Mouse (Mus musculus): Measurements from ENCODE around the gene Tpte. TPM values are rescaled to one million over a fixed set of nuclear protein-coding genes. Genes with fewer than 3 reads are reported as not detected.

Tpte gene
- polyA plus RNA-seq, 1 experiment from 2014 or later, result not detected

GRCm38 (mm10) chr8:22385158-22385557 lies 101.9 kb downstream of the Tpte start:
- H3K9me3 ChIP-seq (ENCODE audit: control insufficient read depth, low read length), result no peaks in the 10 kb centered on the region

GRCm38 (mm10) chr8:22389874-22390273 lies 106.6 kb downstream of the Tpte start:
- WGBS, result 81% methylated on average over 10 of the region's 10 CpGs
- no peak for ATAC-seq (ENCODE audit: insufficient number of reproducible peaks, low FRiP score, low TSS enrichment, low read depth)

More at GRCm38 (mm10) chr8:22385158-22385557, 101.9 kb downstream of the Tpte start:
- WGBS, result 91% methylated on average over 6 of the region's 6 CpGs
- DNase-seq (ENCODE audit: low spot score) (no peak), ATAC-seq (ENCODE audit: insufficient number of reproducible peaks, low FRiP score, low TSS enrichment, low read depth) (no peak)
- no peak overlapping the region for H3K4me2 ChIP-seq (ENCODE audit: low read depth, severe bottlenecking)
- no peak overlapping the region for H3K9ac ChIP-seq (ENCODE audit: low read length)
- H3K27ac ChIP-seq (replicated peaks; ENCODE audit: low read depth, low read length), result no peak overlapping the region
- H3K4me3 ChIP-seq (ENCODE audit: low read depth, low read length), result no peak overlapping the region
- no peaks in the 10 kb centered on the region for H3K4me1 ChIP-seq (ENCODE audit: control insufficient read depth, insufficient read depth, low read length)
- peaks cover 14% of the 10 kb centered on the region for H3K36me3 ChIP-seq (ENCODE audit: control insufficient read depth, insufficient read depth, low read length)
- no peaks in the 10 kb centered on the region for H3K27me3 ChIP-seq (ENCODE audit: control insufficient read depth, insufficient read depth, low read length)

GRCm38 (mm10) chr8:22390766-22391463 lies 107.7 kb downstream of the Tpte start:
- ATAC-seq (ENCODE audit: insufficient number of reproducible peaks, low FRiP score, low TSS enrichment, low read depth) (no peak), DNase-seq (ENCODE audit: low spot score) (no peak)
- H3K27me3 ChIP-seq (ENCODE audit: control insufficient read depth, insufficient read depth, low read length), result no peaks in the 10 kb centered on the region
- no peak overlapping the region for H3K4me2 ChIP-seq (ENCODE audit: low read depth, severe bottlenecking)
- H3K27ac ChIP-seq (replicated peaks; ENCODE audit: low read depth, low read length), result no peak overlapping the region
- no peaks in the 10 kb centered on the region for H3K4me1 ChIP-seq (ENCODE audit: control insufficient read depth, insufficient read depth, low read length)
- H3K9me3 ChIP-seq (ENCODE audit: control insufficient read depth, low read length), result no peaks in the 10 kb centered on the region
- H3K4me3 ChIP-seq (ENCODE audit: low read depth, low read length), result no peak overlapping the region
- no peak overlapping the region for H3K9ac ChIP-seq (ENCODE audit: low read length)
- H3K36me3 ChIP-seq (ENCODE audit: control insufficient read depth, insufficient read depth, low read length), result peaks cover 8% of the 10 kb centered on the region
- 93% methylated on average over 8 of the region's 8 CpGs for WGBS

More at GRCm38 (mm10) chr8:22389874-22390273, 106.6 kb downstream of the Tpte start:
- Histone ChIP-seq H3K4me2 (ENCODE audit: low read depth, severe bottlenecking) (no peak overlapping the region), H3K9ac (ENCODE audit: low read length) (no peak overlapping the region), H3K4me3 (ENCODE audit: low read depth, low read length) (no peak overlapping the region), H3K27me3 (ENCODE audit: control insufficient read depth, insufficient read depth, low read length) (no peaks in the 10 kb centered on the region), H3K9me3 (ENCODE audit: control insufficient read depth, low read length) (no peaks in the 10 kb centered on the region), H3K36me3 (ENCODE audit: control insufficient read depth, insufficient read depth, low read length) (peaks cover 8% of the 10 kb centered on the region), H3K27ac (replicated peaks; ENCODE audit: low read depth, low read length) (no peak overlapping the region), H3K4me1 (ENCODE audit: control insufficient read depth, insufficient read depth, low read length) (no peaks in the 10 kb centered on the region)
- no peak for DNase-seq (ENCODE audit: low spot score)

GRCm38 (mm10) chr8:22394471-22394870 lies 111.2 kb downstream of the Tpte start:
- Histone ChIP-seq H3K4me1 (ENCODE audit: control insufficient read depth, insufficient read depth, low read length) (no peaks in the 10 kb centered on the region), H3K4me3 (ENCODE audit: low read depth, low read length) (no peak overlapping the region), H3K36me3 (ENCODE audit: control insufficient read depth, insufficient read depth, low read length) (no peaks in the 10 kb centered on the region; the same call in 1 of the 2 replicates), H3K9me3 (ENCODE audit: control insufficient read depth, low read length) (no peaks in the 10 kb centered on the region), H3K9ac (ENCODE audit: low read length) (no peak overlapping the region), H3K4me2 (ENCODE audit: low read depth, severe bottlenecking) (no peak overlapping the region), H3K27me3 (ENCODE audit: control insufficient read depth, insufficient read depth, low read length) (no peaks in the 10 kb centered on the region), H3K27ac (replicated peaks; ENCODE audit: low read depth, low read length) (no peak overlapping the region)
- ATAC-seq (ENCODE audit: insufficient number of reproducible peaks, low FRiP score, low TSS enrichment, low read depth) (no peak), DNase-seq (ENCODE audit: low spot score) (no peak)
- WGBS, result 92% methylated on average over 4 of the region's 4 CpGs

GRCm38 (mm10) chr8:22395256-22395655 lies 112.0 kb downstream of the Tpte start:
- Histone ChIP-seq H3K4me2 (ENCODE audit: low read depth, severe bottlenecking) (no peak overlapping the region), H3K4me1 (ENCODE audit: control insufficient read depth, insufficient read depth, low read length) (no peaks in the 10 kb centered on the region), H3K9me3 (ENCODE audit: control insufficient read depth, low read length) (no peaks in the 10 kb centered on the region), H3K4me3 (ENCODE audit: low read depth, low read length) (no peak overlapping the region), H3K27me3 (ENCODE audit: control insufficient read depth, insufficient read depth, low read length) (no peaks in the 10 kb centered on the region), H3K36me3 (ENCODE audit: control insufficient read depth, insufficient read depth, low read length) (no peaks in the 10 kb centered on the region; the same call in 1 of the 2 replicates), H3K9ac (ENCODE audit: low read length) (no peak overlapping the region), H3K27ac (replicated peaks; ENCODE audit: low read depth, low read length) (no peak overlapping the region)
- WGBS, result 94% methylated on average over 8 of the region's 8 CpGs
- ATAC-seq (ENCODE audit: insufficient number of reproducible peaks, low FRiP score, low TSS enrichment, low read depth) (no peak), DNase-seq (ENCODE audit: low spot score) (no peak)

GRCm38 (mm10) chr8:22397811-22398141 lies 114.5 kb downstream of the Tpte start:
- DNase-seq (ENCODE audit: low spot score) (no peak), ATAC-seq (ENCODE audit: insufficient number of reproducible peaks, low FRiP score, low TSS enrichment, low read depth) (no peak)

GRCm38 (mm10) chr8:22398142-22398951 lies 115.1 kb downstream of the Tpte start, which contains the start of gene Slc25a15:
Gene Slc25a15 (minus strand): TSS chr8:22398597.
- H3K9me3 ChIP-seq (ENCODE audit: control insufficient read depth, low read length), result no peaks in the 10 kb centered on the region
- H3K4me2 ChIP-seq (ENCODE audit: low read depth, severe bottlenecking), result peak within 1 kb of the TSS; percentile 91
- no peaks in the 10 kb centered on the region for H3K4me1 ChIP-seq (ENCODE audit: control insufficient read depth, insufficient read depth, low read length)
- ATAC-seq (ENCODE audit: insufficient number of reproducible peaks, low FRiP score, low TSS enrichment, low read depth), result peak; percentile 90
- peak within 1 kb of the TSS; percentile 80 for H3K9ac ChIP-seq (ENCODE audit: low read length)
- H3K27me3 ChIP-seq (ENCODE audit: control insufficient read depth, insufficient read depth, low read length), result no peaks in the 10 kb centered on the region
- H3K4me3 ChIP-seq (ENCODE audit: low read depth, low read length), result peak within 1 kb of the TSS; percentile 74
- peak; percentile 94 for DNase-seq (ENCODE audit: low spot score)
- no peak within 1 kb of the TSS for H3K27ac ChIP-seq (replicated peaks; ENCODE audit: low read depth, low read length)
- no peaks in the 10 kb centered on the region for H3K36me3 ChIP-seq (ENCODE audit: control insufficient read depth, insufficient read depth, low read length)
- WGBS, result under 1% methylated on average over 56 of the region's 77 CpGs

More at GRCm38 (mm10) chr8:22397811-22398141, 114.5 kb downstream of the Tpte start:
- H3K4me2 ChIP-seq (ENCODE audit: low read depth, severe bottlenecking), result peak overlapping the region; percentile 91
- H3K9ac ChIP-seq (ENCODE audit: low read length), result peak overlapping the region; percentile 80
- no peaks in the 10 kb centered on the region for H3K4me1 ChIP-seq (ENCODE audit: control insufficient read depth, insufficient read depth, low read length)
- WGBS, result 2% methylated on average over 13 of the region's 13 CpGs
- H3K36me3 ChIP-seq (ENCODE audit: control insufficient read depth, insufficient read depth, low read length), result no peaks in the 10 kb centered on the region
- no peaks in the 10 kb centered on the region for H3K27me3 ChIP-seq (ENCODE audit: control insufficient read depth, insufficient read depth, low read length)
- H3K27ac ChIP-seq (replicated peaks; ENCODE audit: low read depth, low read length), result no peak overlapping the region
- H3K4me3 ChIP-seq (ENCODE audit: low read depth, low read length), result peak overlapping the region; percentile 74
- H3K9me3 ChIP-seq (ENCODE audit: control insufficient read depth, low read length), result no peaks in the 10 kb centered on the region

- no peak for ATAC-seq (ENCODE audit: insufficient number of reproducible peaks, low FRiP score, low TSS enrichment, low read depth)
Observed at GRCm38 (mm10) chr8:22399285-22399880, 116.1 kb downstream of the Tpte start.

More at GRCm38 (mm10) chr8:22399285-22399880, 116.1 kb downstream of the Tpte start:
- peak overlapping the region; percentile 74 for H3K4me3 ChIP-seq (ENCODE audit: low read depth, low read length)
- no peaks in the 10 kb centered on the region for H3K36me3 ChIP-seq (ENCODE audit: control insufficient read depth, insufficient read depth, low read length)
- no peak for DNase-seq (ENCODE audit: low spot score)
- no peaks in the 10 kb centered on the region for H3K9me3 ChIP-seq (ENCODE audit: control insufficient read depth, low read length)
- no peak overlapping the region for H3K9ac ChIP-seq (ENCODE audit: low read length)
- H3K27me3 ChIP-seq (ENCODE audit: control insufficient read depth, insufficient read depth, low read length), result no peaks in the 10 kb centered on the region
- peak overlapping the region; percentile 91 for H3K4me2 ChIP-seq (ENCODE audit: low read depth, severe bottlenecking)
- H3K27ac ChIP-seq (replicated peaks; ENCODE audit: low read depth, low read length), result no peak overlapping the region
- 87% methylated on average over 8 of the region's 8 CpGs for WGBS
- H3K4me1 ChIP-seq (ENCODE audit: control insufficient read depth, insufficient read depth, low read length), result no peaks in the 10 kb centered on the region
